Mouse (Mus musculus) liver, embryonic 14.5 days (tissue): Measurements from ENCODE around the gene Smyd5.

Experiments used
- CTCF ChIP-seq: IDR thresholded peaks from 2 replicates; pipeline ENCODE4 v1.5.1; 2016; ENCODE audit warnings: antibody characterized with exemption, low read depth, control low read depth
- EP300 ChIP-seq: IDR thresholded peaks from 2 replicates; pipeline ENCODE4 v1.6.1; 2016; ENCODE audit warnings: antibody characterized with exemption, low read depth

DNA sequence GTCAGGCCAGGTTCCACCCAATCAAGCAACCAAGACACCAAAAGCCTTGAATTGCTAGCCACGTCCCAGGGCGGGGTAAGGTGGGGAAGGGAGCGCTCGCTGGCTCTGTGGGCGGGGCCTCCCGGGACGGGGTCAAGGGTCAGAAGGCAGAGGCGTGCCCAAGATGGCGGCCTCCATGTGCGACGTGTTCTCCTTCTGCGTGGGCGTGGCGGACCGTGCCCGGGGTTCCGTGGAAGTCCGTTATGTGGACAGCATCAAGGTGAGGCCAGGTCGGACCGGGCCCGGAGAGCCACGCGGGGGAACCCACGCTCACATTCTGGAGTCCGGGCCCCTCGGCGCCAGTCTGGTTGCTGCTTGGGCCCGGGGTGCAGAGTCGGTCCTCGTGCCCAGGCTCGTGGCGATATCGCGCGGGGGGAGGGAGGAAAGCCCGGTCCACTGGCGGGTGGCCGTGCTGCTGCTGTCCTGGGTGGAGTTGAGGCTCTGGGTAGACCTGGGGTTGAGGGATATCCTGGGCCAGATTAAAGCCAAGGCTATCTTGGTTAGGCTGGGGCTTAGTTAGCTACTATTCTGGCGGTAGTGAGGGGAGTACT is at the start of gene Smyd5:
- TF ChIP-seq CTCF: no peak
- TF ChIP-seq EP300: no peak
